Mouse (Mus musculus) limb, embryonic 14.5 days (tissue): ENCODE measurements around the gene Urah. TPM values are rescaled to one million over a fixed set of nuclear protein-coding genes. Genes with fewer than 3 reads are reported as not detected.

Experiments used
- ATAC-seq: fragments of 200-750 bp; cut with Nextera tagmentation; 2 replicates; pipeline ENCODE4 v1.8.0; 2017; ENCODE audit warnings: low read depth, moderate number of reproducible peaks, moderate TSS enrichment; ENCODE audit not compliant: low FRiP score
- DNase-seq: peaks from one replicate; pipeline ENCODE4 v3.0.0-alpha.2; 2015; ENCODE audit warnings: low spot score
- H3K27ac ChIP-seq: fragments of 300-500 bp; sonication (generic); replicated peaks from 2 replicates; pipeline ENCODE4 v1.5.1; 2014; ENCODE audit warnings: low read depth, mild to moderate bottlenecking, low read length, moderate library complexity, mixed read lengths
- H3K27me3 ChIP-seq: fragments of 300-500 bp; sonication (generic); 2 replicates; pipeline ENCODE4 v1.6.1; 2014; ENCODE audit warnings: low read length, mixed read lengths; ENCODE audit not compliant: control insufficient read depth, insufficient read depth
- H3K36me3 ChIP-seq: fragments of 300-500 bp; sonication (generic); 2 replicates; pipeline ENCODE4 v1.6.1; 2014; ENCODE audit warnings: mild to moderate bottlenecking, low read length, moderate library complexity, mixed read lengths; ENCODE audit not compliant: control insufficient read depth, insufficient read depth
- H3K4me1 ChIP-seq: fragments of 300-500 bp; sonication (generic); 2 replicates; pipeline ENCODE4 v1.6.1; 2014; ENCODE audit warnings: antibody characterized with exemption, low read length, mixed read lengths; ENCODE audit not compliant: control insufficient read depth, insufficient read depth
- H3K4me2 ChIP-seq: fragments of 300-500 bp; sonication (generic); replicated peaks from 2 replicates; pipeline ENCODE4 v1.6.1; 2014; ENCODE audit warnings: low read depth, mild to moderate bottlenecking, low read length, moderate library complexity; ENCODE audit not compliant: severe bottlenecking
- H3K4me3 ChIP-seq: fragments of 300-500 bp; sonication (generic); replicated peaks from 2 replicates; pipeline ENCODE4 v1.5.1; 2014; ENCODE audit warnings: low read length
- H3K9ac ChIP-seq: fragments of 300-500 bp; sonication (generic); 2 replicates; pipeline ENCODE4 v1.6.1; 2014; ENCODE audit warnings: mild to moderate bottlenecking, low read depth, low read length, moderate library complexity; ENCODE audit not compliant: severe bottlenecking
- H3K9me3 ChIP-seq: fragments of 300-500 bp; sonication (generic); 2 replicates; pipeline ENCODE4 v1.6.1; 2016; ENCODE audit warnings: low read length; ENCODE audit not compliant: control insufficient read depth
- POLR2A ChIP-seq: fragments of 200-500 bp; IDR thresholded peaks from 2 replicates; pipeline ENCODE4 v1.8.0; 2012; ENCODE audit warnings: inconsistent platforms, mild to moderate bottlenecking, moderate library complexity, borderline replicate concordance; ENCODE audit not compliant: insufficient read depth, insufficient read length; ENCODE audit errors: extremely low read depth
- WGBS: fragments of 180-500 bp; shearing (Covaris S2); extraction: QIAGEN DNeasy Blood & Tissue Kit; methylation state at CpG from one replicate; pipeline ENCODE4 v1.1.7; 2014; 5-methylcytosine and 5-hydroxymethylcytosine counted together
- polyA plus RNA-seq, 2 experiments: library from polyadenylated mRNA; depleted of rRNA in 1 of 2; stranded (reverse) in 1 of 2; unstranded in 1 of 2; fragments of >200 nt; fragmentation: Nextera tagmentation in 1 of 2; extraction: Ambion mirVana in 1 of 2; gene quantifications; 2 replicates each; pipeline versions ENCODE4 v1.2.1 to v1.2.3; 2012 to 2014

The Urah gene
- polyA plus RNA-seq, 2 experiments = 2.5 to 9.0 TPM

DNA sequence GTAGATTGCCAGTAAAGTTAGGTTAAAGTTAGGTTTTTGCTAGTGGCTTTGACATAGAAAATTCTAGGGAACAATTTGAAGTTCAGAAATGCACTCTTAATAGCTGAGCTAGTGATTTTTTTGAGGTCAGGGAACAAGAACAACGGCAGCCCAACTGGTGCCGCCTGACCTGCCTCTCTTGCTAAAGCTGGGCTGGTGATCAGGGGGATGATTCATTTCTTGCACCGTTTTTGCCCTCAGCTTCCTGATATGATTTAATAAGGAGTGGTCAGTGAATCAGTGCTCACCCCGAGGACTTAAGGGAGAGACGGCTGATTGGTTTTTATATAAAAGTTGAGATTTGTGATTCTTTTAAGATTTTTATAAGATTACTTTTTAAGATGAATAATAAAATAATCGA, 3.4 kb upstream of the Urah start:
- Histone ChIP-seq H3K4me1 (no peaks in the 10 kb centered on the region), H3K4me3 (no peak overlapping the region), H3K4me2 (no peak overlapping the region), H3K36me3 (no peaks in the 10 kb centered on the region), H3K27me3 (no peaks in the 10 kb centered on the region), H3K27ac (no peak overlapping the region), H3K9me3 (no peaks in the 10 kb centered on the region), H3K9ac (no peak overlapping the region)
- TF ChIP-seq POLR2A = no peak
- WGBS = 63% methylated on average over 6 of the region's 6 CpGs
- DNase-seq (no peak), ATAC-seq (no peak)

DNA sequence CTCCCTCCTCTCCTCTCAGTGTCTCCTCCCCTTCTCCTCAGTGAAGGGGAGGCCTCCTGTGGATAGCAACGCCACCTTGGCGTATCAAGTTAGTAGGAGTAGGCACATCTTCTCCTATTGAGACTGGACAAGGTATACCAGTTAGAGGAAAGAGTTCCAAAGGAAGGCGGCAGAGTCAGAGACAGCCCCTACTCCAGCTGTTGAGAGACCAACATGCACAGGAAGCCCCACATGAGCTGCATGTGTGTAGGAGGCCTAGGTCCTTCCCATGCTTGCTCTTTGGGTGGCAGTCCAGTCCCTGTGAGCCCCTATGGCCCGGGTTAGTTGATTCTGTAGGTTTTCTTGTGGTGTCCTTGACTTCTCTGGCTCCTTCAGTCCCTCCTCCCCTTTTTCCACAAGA, 1.5 kb upstream of the Urah start:
- H3K27ac ChIP-seq = no peak overlapping the region
- DNase-seq (no peak), ATAC-seq (no peak)
- H3K27me3 ChIP-seq = no peaks in the 10 kb centered on the region
- H3K4me1 ChIP-seq = no peaks in the 10 kb centered on the region
- TF ChIP-seq POLR2A = no peak
- H3K4me3 ChIP-seq = no peak overlapping the region
- H3K9ac ChIP-seq = no peak overlapping the region
- WGBS = 86% methylated on average over 4 of the region's 4 CpGs
- H3K4me2 ChIP-seq = no peak overlapping the region
- no peaks in the 10 kb centered on the region for H3K36me3 ChIP-seq
- H3K9me3 ChIP-seq = no peaks in the 10 kb centered on the region

DNA sequence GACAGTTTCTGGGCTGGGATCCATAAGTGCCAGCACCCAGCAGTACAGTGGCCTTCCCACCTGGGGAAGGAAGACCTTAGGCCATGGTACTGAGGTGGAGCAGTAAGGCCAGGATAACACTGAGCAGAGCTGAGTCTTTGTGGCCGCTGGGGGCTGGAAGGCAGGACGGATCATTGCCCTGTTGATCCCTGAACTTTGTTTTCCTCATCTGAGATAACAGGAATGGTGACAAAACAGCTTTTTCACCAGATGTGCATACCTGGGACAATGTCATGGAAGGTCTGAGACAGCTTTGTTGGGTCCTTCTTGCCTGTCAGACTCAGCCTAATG, 905 bp downstream of the Urah start:
- Histone ChIP-seq H3K9me3 (no peaks in the 10 kb centered on the region), H3K27me3 (no peaks in the 10 kb centered on the region), H3K9ac (no peak overlapping the region), H3K4me2 (no peak overlapping the region), H3K4me1 (no peaks in the 10 kb centered on the region), H3K27ac (no peak overlapping the region), H3K36me3 (no peaks in the 10 kb centered on the region), H3K4me3 (no peak overlapping the region)
- TF ChIP-seq POLR2A = no peak
- 62% methylated on average over 2 of the region's 2 CpGs for WGBS
- DNase-seq (no peak), ATAC-seq (no peak)

DNA sequence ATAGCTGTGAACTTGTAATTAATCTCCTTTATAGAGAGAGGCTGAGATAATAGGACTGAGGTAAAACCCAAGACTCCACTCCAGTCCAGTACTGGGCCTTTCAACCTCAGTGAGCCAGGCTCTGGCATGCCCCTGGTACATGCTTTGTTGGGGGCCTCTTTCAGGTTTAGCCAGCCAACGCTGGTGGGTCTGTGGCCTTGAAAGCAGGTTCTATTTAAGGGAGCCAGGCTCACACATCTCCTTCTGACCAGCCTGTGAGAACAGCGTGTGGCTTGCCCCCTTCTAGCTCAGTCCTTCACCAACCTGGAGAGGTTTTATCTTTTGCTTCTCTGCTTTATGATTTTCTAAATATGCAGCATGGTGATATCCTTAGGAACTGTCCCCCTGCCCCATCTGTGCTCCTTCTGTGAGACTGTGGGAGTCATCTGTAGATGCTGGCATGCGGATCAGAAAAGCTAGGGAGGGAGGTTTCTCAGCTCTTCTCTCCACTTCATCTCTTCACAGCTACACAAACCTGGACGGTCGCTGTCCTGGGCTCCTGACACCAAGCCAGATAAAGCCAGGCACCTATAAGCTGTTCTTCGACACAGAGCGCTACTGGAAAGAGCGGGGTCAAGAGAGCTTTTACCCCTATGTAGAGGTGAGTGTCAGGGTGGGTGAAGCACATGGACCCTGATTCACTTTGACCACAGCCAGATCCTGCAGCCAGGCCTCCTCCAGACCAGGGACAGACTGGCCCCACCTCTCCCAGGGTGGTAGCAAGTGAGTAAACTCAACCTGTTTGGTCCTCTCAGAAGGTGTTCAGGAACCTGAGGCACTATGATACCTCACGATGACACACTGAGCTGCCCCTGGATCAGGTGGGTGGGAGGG, 1.7 kb downstream of the Urah start:
- ATAC-seq = no peak
- H3K9ac ChIP-seq = no peak overlapping the region
- 84% methylated on average over 9 of the region's 9 CpGs for WGBS

DNA sequence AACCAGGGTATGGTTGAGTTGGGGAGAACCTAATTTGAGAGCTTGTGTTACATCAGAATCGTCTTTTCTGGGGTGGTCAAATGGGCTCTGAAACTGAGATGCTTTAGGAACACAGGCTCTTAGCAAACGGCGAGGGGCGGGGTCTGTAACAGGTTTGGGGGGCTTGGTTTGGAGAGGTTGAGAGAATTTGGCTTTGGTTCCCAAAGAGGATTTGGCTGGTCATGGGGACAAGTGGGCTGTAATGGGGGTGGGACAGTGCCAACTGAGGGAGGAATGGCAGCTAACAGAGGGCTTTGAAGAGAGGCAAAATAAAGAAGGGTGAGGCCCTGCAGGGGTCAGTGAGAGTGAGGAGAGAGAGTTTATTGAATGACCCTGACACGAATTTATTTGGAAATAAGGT, 4.7 kb downstream of the Urah start:
- Histone ChIP-seq H3K4me2 (no peak overlapping the region), H3K36me3 (no peaks in the 10 kb centered on the region), H3K4me3 (no peak overlapping the region), H3K4me1 (no peaks in the 10 kb centered on the region), H3K27ac (no peak overlapping the region), H3K9me3 (no peaks in the 10 kb centered on the region), H3K27me3 (peaks cover 7% of the 10 kb centered on the region; the same call in 1 of the 2 replicates), H3K9ac (no peak overlapping the region)
- ATAC-seq (no peak), DNase-seq (no peak)
- WGBS = 54% methylated on average over 5 of the region's 5 CpGs
- TF ChIP-seq POLR2A = no peak

More for the DNA sequence above, 1.7 kb downstream of the Urah start:
- H3K4me2 ChIP-seq = no peak overlapping the region
- no peak overlapping the region for H3K4me3 ChIP-seq
- H3K27ac ChIP-seq = no peak overlapping the region
- H3K36me3 ChIP-seq = no peaks in the 10 kb centered on the region
- no peak for DNase-seq
- peaks cover 3% of the 10 kb centered on the region; the same call in 1 of the 2 replicates for H3K27me3 ChIP-seq
- no peak for TF ChIP-seq POLR2A
- no peaks in the 10 kb centered on the region for H3K9me3 ChIP-seq
- no peaks in the 10 kb centered on the region for H3K4me1 ChIP-seq
